Mouse (Mus musculus): Measurements from ENCODE around the gene Slc29a2. TPM values are rescaled to one million over a fixed set of nuclear protein-coding genes. Genes with fewer than 3 reads are reported as not detected.

The Slc29a2 gene
- total RNA-seq, 2 experiments from 2014 or later = 2.5 to 3.1 TPM

GRCm38 (mm10) chr19:5057876-5058775, 34.5 kb downstream of the Slc29a2 start:
- no peak for ATAC-seq (replicated peaks; ENCODE audit: poor library complexity, severe bottlenecking)

GRCm38 (mm10) chr19:5058801-5059771, 35.4 kb downstream of the Slc29a2 start:
- no peak for ATAC-seq (replicated peaks; ENCODE audit: poor library complexity, severe bottlenecking)

- ATAC-seq (replicated peaks; ENCODE audit: poor library complexity, severe bottlenecking) = no peak
Measured at GRCm38 (mm10) chr19:5060365-5061330, 37.0 kb downstream of the Slc29a2 start.

GRCm38 (mm10) chr19:5062041-5062440, 38.4 kb downstream of the Slc29a2 start:
- ATAC-seq (replicated peaks; ENCODE audit: poor library complexity, severe bottlenecking) = no peak

- no peak for ATAC-seq (replicated peaks; ENCODE audit: poor library complexity, severe bottlenecking)
Measured at GRCm38 (mm10) chr19:5062446-5062845, 38.8 kb downstream of the Slc29a2 start.

- no peak for ATAC-seq (replicated peaks; ENCODE audit: poor library complexity, severe bottlenecking)
Measured at GRCm38 (mm10) chr19:5065104-5065503, 41.4 kb downstream of the Slc29a2 start.

GRCm38 (mm10) chr19:5067040-5067799, 43.6 kb downstream of the Slc29a2 start:
- ATAC-seq (replicated peaks; ENCODE audit: poor library complexity, severe bottlenecking) = no peak

GRCm38 (mm10) chr19:5067867-5068569, 44.4 kb downstream of the Slc29a2 start, which contains the start of gene Cd248:
Gene Cd248, plus strand, starts transcription at chr19:5068078.
- ATAC-seq (replicated peaks; ENCODE audit: poor library complexity, severe bottlenecking) = no peak; the same call in 1 of the 2 replicates

GRCm38 (mm10) chr19:5068570-5069234, 45.0 kb downstream of the Slc29a2 start:
- ATAC-seq (replicated peaks; ENCODE audit: poor library complexity, severe bottlenecking) = no peak

- no peak for ATAC-seq (replicated peaks; ENCODE audit: poor library complexity, severe bottlenecking)
Measured at GRCm38 (mm10) chr19:5069486-5069885, 45.8 kb downstream of the Slc29a2 start.

- no peak for ATAC-seq (replicated peaks; ENCODE audit: poor library complexity, severe bottlenecking)
Measured at GRCm38 (mm10) chr19:5069978-5070377, 46.3 kb downstream of the Slc29a2 start.

- no peak for ATAC-seq (replicated peaks; ENCODE audit: poor library complexity, severe bottlenecking)
Measured at GRCm38 (mm10) chr19:5071077-5071476, 47.4 kb downstream of the Slc29a2 start.

GRCm38 (mm10) chr19:5071545-5072369, 48.1 kb downstream of the Slc29a2 start:
- peak; percentile 72 for ATAC-seq (replicated peaks; ENCODE audit: poor library complexity, severe bottlenecking)

GRCm38 (mm10) chr19:5072389-5073019, 48.8 kb downstream of the Slc29a2 start:
- no peak for ATAC-seq (replicated peaks; ENCODE audit: poor library complexity, severe bottlenecking)

- no peak; the same call in 1 of the 2 replicates for ATAC-seq (replicated peaks; ENCODE audit: poor library complexity, severe bottlenecking)
Measured at GRCm38 (mm10) chr19:5073028-5073427, 49.4 kb downstream of the Slc29a2 start.

- ATAC-seq (replicated peaks; ENCODE audit: poor library complexity, severe bottlenecking) = no peak
Measured at GRCm38 (mm10) chr19:5073518-5073917, 49.9 kb downstream of the Slc29a2 start.

Data from granulocyte monocyte progenitor cell, adult 5-6 weeks (primary cell).